11 mouse cellular contexts compared by ENCODE assay signal in genomic region chr19:44734116-44734515, GRCm38 (mm10). TPM values are rescaled to one million over a fixed set of nuclear protein-coding genes. Genes with fewer than 3 reads are reported as not detected.
DNase-seq lines count a peak whose midpoint lies in the region; ATAC-seq lines count a peak whose summit lies in the region.
"Had no signal": no experiment of that assay in that cellular context is flagged by ENCODE, and none has a peak within 500 bp of the region (broad histone marks: within the 10 kb centered on the region; RNA-seq: fewer than 3 reads in every experiment).

No protein-coding gene starts in this region.

- H3K4me1 ChIP-seq in kidney, embryonic 14.5 days (ENCODE audit: control insufficient read depth, insufficient read depth, low read length), result 0 out of 2 replicates have a peak, but pooled peaks cover 10% of the 10 kb centered on the region
- H3K4me1 ChIP-seq in forebrain, embryonic 14.5 days (ENCODE audit: control insufficient read depth, insufficient read depth, low read length), result peaks cover 5% of the 10 kb centered on the region; the same call in 1 of the 2 replicates
- peaks cover 10% of the 10 kb centered on the region for H3K4me1 ChIP-seq in hindbrain, embryonic 16.5 days (ENCODE audit: control insufficient read depth, insufficient read depth, low read depth, low read length)
- H3K4me1 ChIP-seq in neural tube, embryonic 11.5 days (ENCODE audit: control insufficient read depth, insufficient read depth, low read length), result no peaks in the 10 kb centered on the region

- no peaks in the 10 kb centered on the region for H3K36me3 ChIP-seq in kidney, embryonic 14.5 days (ENCODE audit: control insufficient read depth, insufficient read depth, low read length)
- H3K36me3 ChIP-seq in forebrain, embryonic 14.5 days (ENCODE audit: control insufficient read depth, insufficient read depth, low read length), result no peaks in the 10 kb centered on the region
- H3K36me3 ChIP-seq in hindbrain, embryonic 16.5 days (ENCODE audit: control insufficient read depth, insufficient read depth, low read length), result no peaks in the 10 kb centered on the region
- H3K36me3 ChIP-seq in neural tube, embryonic 11.5 days (ENCODE audit: control insufficient read depth, insufficient read depth, low read length), result no peaks in the 10 kb centered on the region

- peaks cover 51% of the 10 kb centered on the region for H3K27me3 ChIP-seq in kidney, embryonic 14.5 days (ENCODE audit: control insufficient read depth, insufficient read depth, low read length)
- peaks cover 79% of the 10 kb centered on the region for H3K27me3 ChIP-seq in forebrain, embryonic 14.5 days (replicated peaks; ENCODE audit: control insufficient read depth, insufficient read depth, low read length)
- H3K27me3 ChIP-seq in hindbrain, embryonic 16.5 days (replicated peaks; ENCODE audit: control insufficient read depth, insufficient read depth, low read length), result peaks cover 71% of the 10 kb centered on the region
- H3K27me3 ChIP-seq in neural tube, embryonic 11.5 days (ENCODE audit: control insufficient read depth, insufficient read depth, low read length), result peaks cover 83% of the 10 kb centered on the region

- H3K4me2 ChIP-seq in kidney, embryonic 14.5 days (replicated peaks; ENCODE audit: low read depth, low read length), result peak overlapping the region; percentile 52
- H3K4me2 ChIP-seq in forebrain, embryonic 14.5 days (ENCODE audit: low read length), result no peak overlapping the region
- H3K4me2 ChIP-seq in hindbrain, embryonic 16.5 days (ENCODE audit: low read length), result peak overlapping the region; percentile 65
- peak overlapping the region; percentile 31 for H3K4me2 ChIP-seq in neural tube, embryonic 11.5 days (ENCODE audit: low read depth)
- H3K4me2 ChIP-seq: liver, embryonic 11.5 days had no signal

- no peak for ATAC-seq in kidney, embryonic 14.5 days (ENCODE audit: low FRiP score, low TSS enrichment)
- ATAC-seq in forebrain, embryonic 14.5 days, result no peak
- ATAC-seq in hindbrain, embryonic 16.5 days, result no peak
- ATAC-seq in neural tube, embryonic 11.5 days (ENCODE audit: insufficient read depth, low FRiP score, low TSS enrichment), result no peak

- intact Hi-C loops in left cerebral cortex, postnatal 10 days (cut with DNase I), result no loop called here

- WGBS in kidney, embryonic 14.5 days, result 2% methylated on average over 21 of the region's 21 CpGs
- 1% methylated on average over 21 of the region's 21 CpGs for WGBS in forebrain, embryonic 14.5 days
- under 1% methylated on average over 21 of the region's 21 CpGs for WGBS in hindbrain, embryonic 16.5 days
- WGBS in neural tube, embryonic 11.5 days, result under 1% methylated on average over 20 of the region's 21 CpGs

- peak overlapping the region; percentile 34; the same call in 1 of the 2 replicates for H3K9ac ChIP-seq in kidney, embryonic 14.5 days (ENCODE audit: low read depth, low read length)
- no peak overlapping the region for H3K9ac ChIP-seq in forebrain, embryonic 14.5 days (ENCODE audit: low read length)
- H3K9ac ChIP-seq in hindbrain, embryonic 16.5 days (ENCODE audit: low read depth, low read length), result no peak overlapping the region; the same call in 1 of the 2 replicates
- no peak overlapping the region for H3K9ac ChIP-seq in neural tube, embryonic 11.5 days (ENCODE audit: low read length)

- peak overlapping the region; percentile 27 for H3K4me3 ChIP-seq in kidney, embryonic 14.5 days (ENCODE audit: low read length)
- H3K4me3 ChIP-seq in forebrain, embryonic 14.5 days (ENCODE audit: low read depth, low read length), result 0 out of 2 replicates have a peak overlapping the region, but pooled peaks have one; percentile 15
- H3K4me3 ChIP-seq in hindbrain, embryonic 16.5 days (ENCODE audit: low read length), result peak overlapping the region; percentile 35
- no peak overlapping the region for H3K4me3 ChIP-seq in neural tube, embryonic 11.5 days (ENCODE audit: low read depth, low read length)

- H3K27ac ChIP-seq in kidney, embryonic 14.5 days (ENCODE audit: low read depth, low read length), result no peak overlapping the region
- H3K27ac ChIP-seq in forebrain, embryonic 14.5 days (ENCODE audit: low read depth, low read length), result no peak overlapping the region
- H3K27ac ChIP-seq in hindbrain, embryonic 16.5 days (ENCODE audit: low read depth, low read length), result no peak overlapping the region
- H3K27ac ChIP-seq in neural tube, embryonic 11.5 days (ENCODE audit: low read depth, low read length), result no peak overlapping the region
- H3K27ac ChIP-seq: macrophage had no signal

- DNase-seq in kidney, postnatal 36 days, result no peak
- DNase-seq in forebrain, embryonic 14.5 days (ENCODE audit: low spot score), result no peak
- DNase-seq in neural tube, embryonic 11.5 days (ENCODE audit: low spot score), result no peak
- DNase-seq in layer of hippocampus, adult 8-10 months (ENCODE audit: low spot score in 2 of 2), result no peak
- no peak for DNase-seq in left cerebral cortex, postnatal 10 days (ENCODE audit: extremely low spot score in 1 of 2, low spot score in 2 of 2)

- H3K9me3 ChIP-seq in kidney, embryonic 14.5 days (ENCODE audit: control insufficient read depth, low read length), result no peaks in the 10 kb centered on the region
- H3K9me3 ChIP-seq in forebrain, embryonic 14.5 days (replicated peaks; ENCODE audit: control insufficient read depth, low read length), result no peaks in the 10 kb centered on the region
- no peaks in the 10 kb centered on the region for H3K9me3 ChIP-seq in hindbrain, embryonic 16.5 days (ENCODE audit: control insufficient read depth, low read length)
- H3K9me3 ChIP-seq in neural tube, embryonic 11.5 days (ENCODE audit: control insufficient read depth, low read length), result no peaks in the 10 kb centered on the region

RNA-seq across cellular contexts. Expression of gene Pax2, which starts 21.7 kb away (rescaled TPM):
- polyA plus RNA-seq in kidney, embryonic 14.5 days (2014; fragmentation: Nextera tagmentation; extraction: Ambion mirVana), result 43.3 and 55.9 TPM in 2 replicates
- polyA plus RNA-seq in forebrain, embryonic 14.5 days (2014; fragmentation: Nextera tagmentation; extraction: Ambion mirVana), result 0.09 TPM in 1 of 2 replicates, not detected in the other
- polyA plus RNA-seq in hindbrain, embryonic 16.5 days (2015; fragmentation: Nextera tagmentation; extraction: Ambion mirVana), result 11.9 and 12.1 TPM in 2 replicates
- polyA plus RNA-seq in neural tube, embryonic 11.5 days (2014; fragmentation: Nextera tagmentation; extraction: Ambion mirVana), result 7.4 and 8.0 TPM in 2 replicates
- total RNA-seq in layer of hippocampus, adult 8-10 months (2022), result under 1 TPM in 2 of 4 experiments, not detected in 2; 0.30 to 0.36 TPM
- not detected for total RNA-seq in left cerebral cortex, postnatal 10 days (2021)
- total RNA-seq: heart, adult 8-10 months had no signal
- polyA plus RNA-seq: liver, embryonic 11.5 days; macrophage; stomach, embryonic 16.5 days had no signal
